Mouse (Mus musculus) ES-E14 (cell line): ENCODE data around the gene Ptprr. TPM values are rescaled to one million over a fixed set of nuclear protein-coding genes. Genes with fewer than 3 reads are reported as not detected.

ENCODE experiments used
- DNase-seq: peaks from one replicate; pipeline ENCODE4 v3.0.0-alpha.2; 2013; ENCODE audit warnings: low read depth, low spot score
- H3K27ac ChIP-seq: 2 replicates; pipeline ENCODE4 v1.5.1; 2012; ENCODE audit warnings: low read depth, mild to moderate bottlenecking, low read length, moderate library complexity, mixed read lengths; ENCODE audit not compliant: poor library complexity, insufficient read depth, severe bottlenecking
- H3K36me3 ChIP-seq: 2 replicates; pipeline ENCODE4 v1.6.1; 2012; ENCODE audit warnings: mild to moderate bottlenecking, low read length, moderate library complexity, mixed read lengths; ENCODE audit not compliant: control insufficient read depth, poor library complexity, insufficient read depth, severe bottlenecking
- H3K4me1 ChIP-seq, 2 experiments: fragments of 150-350 bp in 1 of 2; sonication (generic) in 1 of 2; 2 replicates each; pipeline ENCODE4 v1.6.1; 2012; ENCODE audit warnings: low read length in 2 of 2, mild to moderate bottlenecking in 1 of 2, mixed read lengths in 1 of 2; ENCODE audit not compliant: control insufficient read depth in 2 of 2, insufficient read depth in 2 of 2, poor library complexity in 1 of 2
- H3K4me3 ChIP-seq, 2 experiments: fragments of 150-350 bp in 1 of 2; sonication (generic) in 1 of 2; 2 replicates each; pipeline ENCODE4 v1.5.1; 2012; ENCODE audit warnings: low read length in 2 of 2, low read depth in 1 of 2, mild to moderate bottlenecking in 1 of 2, mixed read lengths in 1 of 2; ENCODE audit not compliant: insufficient read depth in 1 of 2, poor library complexity in 1 of 2, severe bottlenecking in 1 of 2
- H3K9ac ChIP-seq: 2 replicates; pipeline ENCODE4 v1.6.1; 2012; ENCODE audit warnings: low read depth, mild to moderate bottlenecking, low read length, mixed read lengths; ENCODE audit not compliant: poor library complexity, insufficient read depth, severe bottlenecking
- H3K9me3 ChIP-seq: fragments of 150-350 bp; sonication (generic); 2 replicates; pipeline ENCODE4 v1.6.1; 2012; ENCODE audit warnings: low read depth, mild to moderate bottlenecking, low read length; ENCODE audit not compliant: control insufficient read depth, insufficient read depth
- CHD2 ChIP-seq: IDR thresholded peaks from 2 replicates; pipeline ENCODE4 v1.6.1; 2014; ENCODE audit warnings: mild to moderate bottlenecking, low read depth, low read length, inconsistent platforms
- HCFC1 ChIP-seq: IDR thresholded peaks from 2 replicates; pipeline ENCODE4 v1.6.1; 2012; ENCODE audit warnings: low read length, inconsistent platforms, borderline replicate concordance; ENCODE audit not compliant: insufficient read depth
- MAFK ChIP-seq: IDR thresholded peaks from 2 replicates; pipeline ENCODE4 v1.6.1; 2014; ENCODE audit warnings: mild to moderate bottlenecking, low read depth, low read length, inconsistent platforms; ENCODE audit not compliant: insufficient read depth
- ZC3H11A ChIP-seq: IDR thresholded peaks from 2 replicates; pipeline ENCODE4 v1.6.1; 2012; ENCODE audit warnings: low read depth, mild to moderate bottlenecking, inconsistent platforms, low read length, borderline replicate concordance
- ZNF384 ChIP-seq: IDR thresholded peaks from 2 replicates; pipeline ENCODE4 v1.6.1; 2012; ENCODE audit warnings: low read depth, low read length, inconsistent platforms
- in situ Hi-C, 2 experiments: fragments of 600-800 bp; cut with MboI; formaldehyde crosslinking; loops; one replicate each; pipeline ENCODE4 v1.15.1; 2025; ENCODE audit warnings: low sequenced_read_pairs in 2 of 2, inconsistent platforms in 1 of 2; ENCODE audit not compliant: unreplicated experiment in 2 of 2
- total RNA-seq: library from RNA; depleted of rRNA; stranded (reverse); fragments of 300-350 nt; gene quantifications from 2 replicates; pipeline ENCODE4 v1.2.3, GENCODE M21; 2012

Ptprr gene
- total RNA-seq, 1 experiment, result 0.13 TPM

GRCm38 (mm10) chr10:116208727-116209115 lies 190.7 kb downstream of the Ptprr start:
- no peaks in the 10 kb centered on the region for H3K4me1 ChIP-seq
- H3K36me3 ChIP-seq, result no peaks in the 10 kb centered on the region
- H3K27ac ChIP-seq, result no peak overlapping the region
- in situ Hi-C loops, result no loop called here
- no peak overlapping the region for H3K4me3 ChIP-seq
- no peak overlapping the region for H3K9ac ChIP-seq
- DNase-seq, result no peak
- H3K9me3 ChIP-seq, result no peaks in the 10 kb centered on the region
- TF ChIP-seq CHD2, result no peak
- TF ChIP-seq HCFC1, result no peak
- no peak for TF ChIP-seq MAFK
- TF ChIP-seq ZNF384, result no peak
- no peak for TF ChIP-seq ZC3H11A

GRCm38 (mm10) chr10:116212127-116212526 lies 194.1 kb downstream of the Ptprr start:
- no peak overlapping the region for H3K4me3 ChIP-seq

GRCm38 (mm10) chr10:116220336-116221118 lies 202.5 kb downstream of the Ptprr start:
- no peaks in the 10 kb centered on the region for H3K4me1 ChIP-seq
- no peaks in the 10 kb centered on the region for H3K36me3 ChIP-seq
- DNase-seq, result no peak
- H3K9me3 ChIP-seq, result no peaks in the 10 kb centered on the region
- H3K4me3 ChIP-seq, result no peak overlapping the region
- TF ChIP-seq ZNF384, result no peak
- TF ChIP-seq MAFK, result no peak
- no peak for TF ChIP-seq HCFC1
- TF ChIP-seq CHD2, result no peak
- no peak for TF ChIP-seq ZC3H11A
- H3K27ac ChIP-seq, result no peak overlapping the region
- no peak overlapping the region for H3K9ac ChIP-seq
- in situ Hi-C loops, result no loop called here

More at GRCm38 (mm10) chr10:116212127-116212526, 194.1 kb downstream of the Ptprr start:
- TF ChIP-seq HCFC1 (no peak), CHD2 (no peak), ZNF384 (no peak), MAFK (no peak), ZC3H11A (no peak)
- Histone ChIP-seq H3K27ac (no peak overlapping the region), H3K9ac (no peak overlapping the region), H3K36me3 (no peaks in the 10 kb centered on the region), H3K4me1 (no peaks in the 10 kb centered on the region), H3K9me3 (no peaks in the 10 kb centered on the region)
- no peak for DNase-seq
- in situ Hi-C loops, result no loop called here

- H3K9me3 ChIP-seq, result no peaks in the 10 kb centered on the region
- H3K4me1 ChIP-seq, result peaks cover 0 to 4% of the 10 kb centered on the region in 2 experiments; a peak in 2 of 4 replicates
- TF ChIP-seq CHD2 (no peak), HCFC1 (no peak), ZC3H11A (no peak), MAFK (no peak), ZNF384 (no peak)
- H3K36me3 ChIP-seq, result no peaks in the 10 kb centered on the region
- no peak overlapping the region for H3K27ac ChIP-seq
- no peak overlapping the region for H3K9ac ChIP-seq
- no peak overlapping the region for H3K4me3 ChIP-seq
- DNase-seq, result no peak
- in situ Hi-C loops, result no loop called here
These were observed 217.3 kb downstream of the Ptprr start for GRCm38 (mm10) chr10:116235299-116235698.

- no peak for TF ChIP-seq HCFC1
- no peak for TF ChIP-seq ZC3H11A
- no peak for TF ChIP-seq CHD2
- TF ChIP-seq MAFK, result no peak
- no peak for TF ChIP-seq ZNF384
- Histone ChIP-seq H3K4me1 (no peaks in the 10 kb centered on the region), H3K9me3 (no peaks in the 10 kb centered on the region), H3K27ac (no peak overlapping the region), H3K4me3 (no peak overlapping the region), H3K9ac (no peak overlapping the region), H3K36me3 (no peaks in the 10 kb centered on the region)
- in situ Hi-C loops, result no loop called here
- DNase-seq, result no peak
These were observed 224.2 kb downstream of the Ptprr start for GRCm38 (mm10) chr10:116242200-116242599.
